Mouse (Mus musculus) CD4-positive, CD25-positive, alpha-beta regulatory T cell, adult 9 weeks (primary cell): ENCODE measurements around the gene Rbm31y. TPM values are rescaled to one million over a fixed set of nuclear protein-coding genes. Genes with fewer than 3 reads are reported as not detected.

Source experiments
- polyA plus RNA-seq: library from polyadenylated mRNA; unstranded; fragments of 100-300 nt; shearing (Covaris generic); gene quantifications from one replicate; pipeline ENCODE4 v1.2.1, GENCODE M21; 2017

Rbm31y gene
- polyA plus RNA-seq, result not detected

DNA sequence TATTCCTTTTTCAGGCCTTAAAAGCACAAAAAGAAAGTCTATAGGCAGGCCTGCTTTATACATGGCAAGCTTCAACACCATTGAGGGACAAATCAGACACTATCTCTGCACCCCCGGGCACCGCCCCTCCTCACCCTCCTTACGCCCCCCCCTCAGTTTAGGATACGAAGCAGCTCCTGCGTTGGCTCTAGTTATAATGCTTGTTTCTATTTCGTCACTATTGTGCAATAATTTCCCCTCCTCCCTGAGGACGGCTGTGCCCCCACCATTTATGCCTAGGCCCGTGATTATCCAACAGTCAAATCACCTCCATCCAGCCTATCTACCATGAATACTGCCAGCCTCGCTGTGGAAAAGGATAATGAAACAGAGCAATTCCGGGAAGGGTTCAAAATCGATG is at the start of gene Rbm31y:
Gene Rbm31y (plus strand): TSS at position 301 of the 400 bp plus-strand sequence.

